Mouse (Mus musculus) lung, adult 2 months (tissue): ENCODE measurements at regions not wholly inside any gene's neighbourhood (a gene's known extent, or its start where the extent isn't known, plus 50 kb on each side); places are given as distances from the start of the nearest gene placed in this dataset.

Source experiments
- CTCF ChIP-seq: fragments of 200-500 bp; IDR thresholded peaks from 2 replicates; pipeline ENCODE4 v1.5.1; 2011; ENCODE audit warnings: mild to moderate bottlenecking, low read length, control low read depth; ENCODE audit not compliant: insufficient read depth
- POLR2A ChIP-seq: fragments of 200-500 bp; IDR thresholded peaks from 2 replicates; pipeline ENCODE4 v1.6.1; 2011; ENCODE audit warnings: low read depth, mild to moderate bottlenecking, control low read depth, low read length, borderline replicate concordance; ENCODE audit errors: extremely low read depth

- TF ChIP-seq CTCF (no peak), POLR2A (no peak)
Observed at GRCm38 (mm10) chr10:118564041-118564440, 123.2 kb downstream of the Ifng start.
